Mouse (Mus musculus) limb, embryonic 14.5 days (tissue): ENCODE results near the gene 4933412E24Rik. TPM values are rescaled to one million over a fixed set of nuclear protein-coding genes. Genes with fewer than 3 reads are reported as not detected.

Source experiments
- ATAC-seq: fragments of 200-750 bp; cut with Nextera tagmentation; 2 replicates; pipeline ENCODE4 v1.8.0; 2017; ENCODE audit warnings: low read depth, moderate number of reproducible peaks, moderate TSS enrichment; ENCODE audit not compliant: low FRiP score
- DNase-seq: peaks from one replicate; pipeline ENCODE4 v3.0.0-alpha.2; 2015; ENCODE audit warnings: low spot score
- H3K27ac ChIP-seq: fragments of 300-500 bp; sonication (generic); replicated peaks from 2 replicates; pipeline ENCODE4 v1.5.1; 2014; ENCODE audit warnings: low read depth, mild to moderate bottlenecking, low read length, moderate library complexity, mixed read lengths
- H3K27me3 ChIP-seq: fragments of 300-500 bp; sonication (generic); 2 replicates; pipeline ENCODE4 v1.6.1; 2014; ENCODE audit warnings: low read length, mixed read lengths; ENCODE audit not compliant: control insufficient read depth, insufficient read depth
- H3K36me3 ChIP-seq: fragments of 300-500 bp; sonication (generic); 2 replicates; pipeline ENCODE4 v1.6.1; 2014; ENCODE audit warnings: mild to moderate bottlenecking, low read length, moderate library complexity, mixed read lengths; ENCODE audit not compliant: control insufficient read depth, insufficient read depth
- H3K4me1 ChIP-seq: fragments of 300-500 bp; sonication (generic); 2 replicates; pipeline ENCODE4 v1.6.1; 2014; ENCODE audit warnings: antibody characterized with exemption, low read length, mixed read lengths; ENCODE audit not compliant: control insufficient read depth, insufficient read depth
- H3K4me2 ChIP-seq: fragments of 300-500 bp; sonication (generic); replicated peaks from 2 replicates; pipeline ENCODE4 v1.6.1; 2014; ENCODE audit warnings: low read depth, mild to moderate bottlenecking, low read length, moderate library complexity; ENCODE audit not compliant: severe bottlenecking
- H3K4me3 ChIP-seq: fragments of 300-500 bp; sonication (generic); replicated peaks from 2 replicates; pipeline ENCODE4 v1.5.1; 2014; ENCODE audit warnings: low read length
- H3K9ac ChIP-seq: fragments of 300-500 bp; sonication (generic); 2 replicates; pipeline ENCODE4 v1.6.1; 2014; ENCODE audit warnings: mild to moderate bottlenecking, low read depth, low read length, moderate library complexity; ENCODE audit not compliant: severe bottlenecking
- H3K9me3 ChIP-seq: fragments of 300-500 bp; sonication (generic); 2 replicates; pipeline ENCODE4 v1.6.1; 2016; ENCODE audit warnings: low read length; ENCODE audit not compliant: control insufficient read depth
- POLR2A ChIP-seq: fragments of 200-500 bp; IDR thresholded peaks from 2 replicates; pipeline ENCODE4 v1.8.0; 2012; ENCODE audit warnings: inconsistent platforms, mild to moderate bottlenecking, moderate library complexity, borderline replicate concordance; ENCODE audit not compliant: insufficient read depth, insufficient read length; ENCODE audit errors: extremely low read depth
- WGBS: fragments of 180-500 bp; shearing (Covaris S2); extraction: QIAGEN DNeasy Blood & Tissue Kit; methylation state at CpG from one replicate; pipeline ENCODE4 v1.1.7; 2014; 5-methylcytosine and 5-hydroxymethylcytosine counted together
- polyA plus RNA-seq, 2 experiments: library from polyadenylated mRNA; depleted of rRNA in 1 of 2; stranded (reverse) in 1 of 2; unstranded in 1 of 2; fragments of >200 nt; fragmentation: Nextera tagmentation in 1 of 2; extraction: Ambion mirVana in 1 of 2; gene quantifications; 2 replicates each; pipeline versions ENCODE4 v1.2.1 to v1.2.3; 2012 to 2014

The 4933412E24Rik gene
- polyA plus RNA-seq, 2 experiments, result not detected

GRCm38 (mm10) chr15:59975310-59975709 lies 41.1 kb downstream of the 4933412E24Rik start:
- ATAC-seq, result no peak
- Histone ChIP-seq H3K27ac (no peak overlapping the region), H3K9me3 (no peaks in the 10 kb centered on the region), H3K27me3 (no peaks in the 10 kb centered on the region), H3K4me1 (peaks cover 7% of the 10 kb centered on the region), H3K36me3 (no peaks in the 10 kb centered on the region), H3K9ac (no peak overlapping the region), H3K4me3 (no peak overlapping the region), H3K4me2 (no peak overlapping the region)
- TF ChIP-seq POLR2A, result no peak
- WGBS, result 26% methylated on average over 3 of the region's 3 CpGs
- no peak for DNase-seq

DNA sequence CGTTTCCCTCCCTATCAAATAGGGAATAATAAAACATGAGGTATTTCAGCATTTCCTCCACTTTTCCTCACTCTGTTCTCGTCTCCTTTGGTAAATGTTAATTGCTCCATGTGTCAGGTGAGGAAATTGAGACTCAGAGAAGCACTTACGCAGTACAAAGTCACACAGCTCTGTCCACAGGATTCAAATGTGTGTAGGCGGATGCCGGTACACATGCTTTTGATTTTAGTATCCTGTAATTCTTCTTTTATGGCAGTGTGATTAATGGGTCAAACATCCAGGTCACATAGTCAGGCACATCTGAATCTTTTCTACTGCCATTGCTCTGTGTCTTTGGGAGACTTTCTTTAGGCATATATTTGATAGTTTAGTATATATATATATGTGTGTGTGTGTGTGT lies 41.8 kb downstream of the 4933412E24Rik start:
- H3K27ac ChIP-seq, result no peak overlapping the region
- H3K9ac ChIP-seq, result no peak overlapping the region
- TF ChIP-seq POLR2A, result no peak
- no peaks in the 10 kb centered on the region for H3K9me3 ChIP-seq
- ATAC-seq, result no peak
- 19% methylated on average over 5 of the region's 5 CpGs for WGBS
- no peak overlapping the region for H3K4me3 ChIP-seq
- H3K4me2 ChIP-seq, result no peak overlapping the region
- peaks cover 7% of the 10 kb centered on the region for H3K4me1 ChIP-seq
- no peaks in the 10 kb centered on the region for H3K36me3 ChIP-seq
- no peak for DNase-seq
- H3K27me3 ChIP-seq, result no peaks in the 10 kb centered on the region

DNA sequence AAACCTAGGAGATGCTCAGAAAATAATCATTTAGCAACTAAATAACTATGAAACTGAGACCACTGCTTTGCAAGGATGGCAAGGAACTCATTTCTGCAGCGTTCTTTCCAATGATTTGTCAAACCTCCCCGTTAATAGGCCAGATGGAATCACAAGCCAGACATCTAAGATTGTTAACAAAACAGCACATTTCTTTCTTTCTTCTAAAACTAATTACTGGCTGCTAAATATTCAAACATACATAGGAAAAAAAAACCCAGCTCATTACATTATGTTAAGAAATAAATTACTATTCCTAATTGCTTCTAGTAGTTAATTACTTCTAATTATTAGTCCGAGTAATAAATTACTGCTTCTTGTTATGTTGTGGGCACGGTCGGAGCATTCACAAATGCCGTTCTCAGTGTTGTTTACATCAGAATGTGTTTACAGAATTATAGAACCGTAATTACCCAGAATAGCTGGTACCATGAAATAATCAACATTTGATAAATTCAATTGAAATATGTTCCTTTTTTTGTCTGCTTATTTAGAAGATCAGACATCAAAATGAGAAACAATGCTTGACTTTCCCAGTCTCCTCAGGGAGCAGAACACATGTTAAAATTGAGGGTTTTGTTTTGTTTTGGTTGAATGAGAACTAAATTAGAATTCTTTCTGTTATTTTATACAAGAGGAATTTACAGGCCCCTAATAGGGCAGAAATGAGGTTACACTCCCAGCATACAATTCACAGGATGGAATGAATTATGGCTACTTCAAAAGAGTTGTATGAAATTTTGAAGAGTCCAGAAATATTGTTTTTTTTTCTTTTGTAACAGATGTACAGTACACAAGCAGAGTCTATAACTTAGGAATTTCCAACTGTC lies 42.5 kb downstream of the 4933412E24Rik start:
- WGBS, result 25% methylated on average over 7 of the region's 7 CpGs
- Histone ChIP-seq H3K4me1 (peaks cover 7% of the 10 kb centered on the region), H3K4me2 (no peak overlapping the region), H3K9ac (no peak overlapping the region), H3K27ac (no peak overlapping the region), H3K27me3 (no peaks in the 10 kb centered on the region), H3K4me3 (no peak overlapping the region), H3K36me3 (no peaks in the 10 kb centered on the region), H3K9me3 (no peaks in the 10 kb centered on the region)
- no peak for DNase-seq
- no peak for TF ChIP-seq POLR2A
- ATAC-seq, result no peak
